Mouse (Mus musculus) NIH3T3 (cell line): Measurements from ENCODE around the gene Fam187b.

Experiments
- DNase-seq: peaks from one replicate; pipeline ENCODE4 v3.0.0-alpha.2; 2012; ENCODE audit warnings: low read depth

Gene Fam187b

DNA sequence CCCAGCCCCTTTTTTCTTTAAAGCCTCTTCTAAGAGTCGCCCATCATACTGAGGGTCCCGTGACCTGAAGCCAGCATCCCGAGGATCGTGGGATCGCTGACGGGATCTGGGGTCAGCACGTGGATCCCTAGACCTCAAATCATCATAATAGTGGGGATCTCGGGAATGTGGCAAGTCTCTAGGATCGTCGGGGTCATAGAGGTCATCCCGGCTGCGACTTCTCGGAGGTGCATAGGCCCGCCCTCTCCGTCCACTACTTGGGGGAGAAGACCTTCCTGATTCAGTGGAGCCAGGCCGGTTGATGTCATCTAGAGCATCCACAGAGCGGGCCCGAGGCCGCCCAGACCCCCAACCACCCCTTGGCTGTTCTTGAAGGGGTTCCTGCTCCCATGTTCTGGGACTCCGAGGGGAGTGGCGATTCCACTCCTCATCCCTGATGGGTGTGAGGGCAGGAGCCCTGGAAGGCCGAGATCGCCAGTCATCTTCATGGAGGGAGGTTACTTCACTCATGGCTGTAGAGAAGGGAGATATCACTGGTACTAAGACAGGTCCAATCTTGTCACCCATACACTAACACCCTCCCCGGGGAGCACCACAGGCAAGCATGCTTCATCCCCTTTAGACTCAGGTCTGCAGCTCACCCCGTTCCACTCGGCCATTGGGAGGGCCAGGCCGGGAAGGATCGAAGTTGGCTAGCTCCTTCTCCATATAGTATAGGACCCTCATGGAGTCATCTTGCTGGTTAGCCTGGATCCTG lies 15.3 kb upstream of the Fam187b start:
- DNase-seq = no peak

DNA sequence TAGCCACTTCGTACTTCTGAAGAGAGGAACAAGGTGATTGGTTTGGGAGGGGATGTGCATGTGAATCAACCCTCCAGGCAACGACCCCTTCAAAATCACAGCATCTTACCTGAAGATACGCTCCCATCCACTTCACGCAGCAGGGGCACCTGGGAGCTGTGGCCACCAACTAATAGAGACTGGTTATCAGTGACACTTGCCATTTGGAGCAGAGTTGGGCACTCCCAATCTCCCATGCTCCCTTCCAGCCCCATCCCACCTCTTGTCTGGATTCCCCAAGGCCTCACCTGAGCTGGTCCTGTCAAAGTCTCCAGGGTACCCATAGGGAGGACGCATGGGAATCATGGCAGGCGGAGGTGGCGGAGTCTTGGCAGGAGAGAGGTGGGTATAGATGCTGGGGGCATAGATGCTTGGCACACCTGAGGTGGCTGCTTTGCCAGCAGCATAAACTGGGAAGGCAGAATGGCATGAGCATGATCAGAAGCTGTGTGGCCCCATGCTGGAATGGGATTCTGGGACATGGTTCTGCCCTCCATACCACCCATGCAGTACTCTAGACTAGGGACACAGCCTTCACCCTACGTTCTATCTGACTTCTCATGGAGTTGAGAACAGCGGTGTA lies 14.6 kb upstream of the Fam187b start:
- no peak for DNase-seq

DNA sequence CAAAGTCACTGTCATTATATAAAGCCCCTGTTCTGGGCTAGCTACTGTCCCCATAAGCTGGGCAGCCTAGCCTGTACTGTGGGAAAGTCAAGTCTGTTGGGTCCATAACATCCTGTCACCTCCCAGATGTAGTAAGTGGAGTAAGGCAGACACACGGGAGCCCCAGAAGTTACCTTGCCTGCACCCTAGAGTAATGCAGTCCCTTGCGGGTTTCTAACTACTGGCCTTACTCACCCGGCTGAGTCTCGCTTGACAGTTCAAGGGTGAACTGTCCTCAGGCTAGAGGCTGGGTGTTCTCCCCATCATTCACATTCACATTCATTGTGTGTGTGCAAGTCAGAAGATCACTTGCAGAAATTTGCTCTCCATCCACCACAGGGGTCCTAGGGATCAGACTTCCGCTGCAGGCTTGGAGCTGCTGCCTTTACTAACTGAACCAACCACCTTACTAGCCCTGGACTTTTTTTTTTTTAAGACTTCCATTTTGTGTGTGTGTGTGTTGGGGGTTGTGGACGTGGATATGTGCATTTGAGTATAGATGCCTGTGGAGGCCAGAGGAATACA lies 13.7 kb upstream of the Fam187b start:
- no peak for DNase-seq

DNA sequence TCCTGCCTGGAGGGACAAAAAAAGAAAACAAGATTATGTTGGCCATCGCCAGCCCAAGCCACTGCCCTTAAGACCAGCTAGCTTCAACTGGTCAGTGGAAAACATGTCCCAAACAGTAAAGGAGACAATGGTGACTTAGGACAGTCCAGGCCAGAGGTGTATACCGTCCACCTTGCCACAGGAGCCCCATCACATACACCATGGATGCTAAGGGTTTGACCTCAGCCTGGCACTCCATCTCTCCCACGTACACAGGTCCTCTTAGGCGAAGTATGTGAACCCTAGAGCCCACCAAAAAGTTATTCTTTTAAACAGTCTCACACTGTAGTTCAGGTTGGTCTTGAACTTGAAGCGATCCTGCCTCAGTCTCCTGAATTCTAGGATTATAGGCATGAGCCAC lies 10.7 kb upstream of the Fam187b start:
- DNase-seq = no peak

DNA sequence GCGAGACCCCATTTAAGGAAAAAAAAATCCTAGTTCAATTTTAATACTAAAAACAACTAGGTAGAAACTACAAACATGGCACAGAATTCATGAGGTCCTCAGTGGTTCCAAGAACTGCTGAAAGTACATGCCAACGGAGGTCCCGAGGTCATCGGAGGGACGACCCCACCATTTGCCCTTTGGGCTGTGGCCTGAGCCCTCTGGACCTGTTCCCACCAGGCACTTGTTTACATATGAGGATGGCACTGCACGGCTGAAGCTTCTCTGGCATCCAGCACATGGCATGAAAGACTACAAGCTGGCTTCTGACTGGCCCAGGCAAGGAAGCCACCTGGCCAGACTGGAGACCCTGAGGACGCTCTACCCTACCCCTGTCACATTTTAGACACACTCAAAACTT lies 9.2 kb upstream of the Fam187b start:
- DNase-seq = no peak

DNA sequence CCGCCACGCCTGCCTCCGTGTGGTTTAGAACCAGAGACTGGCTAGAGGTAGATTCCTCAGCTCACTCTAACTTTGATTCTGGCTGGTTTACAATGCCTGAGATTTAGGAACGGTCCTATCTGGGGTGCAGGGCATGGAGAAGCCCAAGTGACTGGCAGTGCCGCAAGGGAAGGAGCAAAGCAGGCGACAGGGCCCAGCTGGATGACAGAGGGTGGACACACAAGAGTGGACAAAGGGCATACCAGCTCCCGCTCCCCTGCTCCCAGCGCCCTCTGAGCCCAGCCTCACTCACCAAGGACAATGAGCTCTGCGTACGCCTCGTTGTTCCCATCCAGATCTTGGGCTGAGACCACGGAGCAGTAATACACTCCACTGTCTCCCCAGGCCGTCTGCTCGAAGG lies 7.9 kb upstream of the Fam187b start:
- no peak for DNase-seq

DNA sequence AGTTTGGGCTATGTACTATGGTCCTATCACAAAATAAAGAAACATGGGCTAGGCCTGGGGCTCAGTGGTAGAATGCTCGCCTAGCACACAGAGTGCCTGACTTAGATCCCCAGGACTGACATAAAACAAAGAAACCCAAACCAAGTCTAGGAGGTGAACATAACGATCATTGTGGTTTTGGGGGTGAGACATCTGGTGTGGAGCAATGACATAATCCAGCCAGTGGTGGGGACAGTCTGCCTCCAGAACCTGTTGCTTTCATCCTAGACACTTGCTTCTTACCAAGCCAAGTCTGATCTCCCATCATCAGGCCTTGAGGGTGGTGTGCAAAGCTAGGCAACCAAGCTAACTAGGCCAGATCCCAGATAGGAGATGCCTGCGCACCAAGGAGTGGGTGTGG lies 6.9 kb upstream of the Fam187b start:
- DNase-seq = no peak

DNA sequence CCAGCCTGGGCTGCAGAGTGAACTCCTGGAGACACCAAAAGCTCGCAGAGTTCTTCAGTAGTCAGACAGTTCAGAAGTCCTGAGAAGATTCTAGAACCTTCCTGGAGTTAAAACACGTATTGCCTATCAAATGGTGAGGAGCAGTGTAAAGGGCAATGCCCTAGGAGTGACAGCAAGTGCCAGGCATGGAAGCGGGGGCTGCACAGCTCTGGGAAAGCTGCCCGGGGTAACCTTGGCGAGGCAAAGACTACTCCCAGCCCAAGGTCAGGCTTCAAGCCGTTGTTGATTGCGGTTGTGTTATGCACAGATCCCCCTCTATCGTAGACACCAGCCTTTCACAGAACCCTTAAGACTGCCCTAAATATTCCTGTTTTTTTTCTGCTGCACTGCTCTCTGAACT lies 5.0 kb upstream of the Fam187b start:
- DNase-seq = no peak

DNA sequence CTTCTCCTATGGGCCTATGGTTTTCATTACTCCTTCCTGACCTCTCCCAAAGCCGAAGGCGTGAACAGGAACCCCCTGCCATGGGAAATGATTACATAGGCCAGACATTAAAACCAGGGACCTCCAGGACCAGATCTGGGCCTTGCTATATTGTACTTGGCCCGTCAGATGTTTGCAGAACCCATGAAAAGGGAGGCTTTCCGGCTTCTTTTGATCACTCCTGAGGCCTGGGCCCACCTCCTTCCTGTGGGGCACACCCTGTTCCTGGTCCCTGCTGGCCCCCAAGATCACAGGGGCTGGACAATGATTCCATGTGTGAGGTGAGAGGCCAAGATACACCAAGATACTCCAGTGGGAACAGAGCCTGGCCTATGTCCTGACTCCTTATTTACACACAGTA lies 4.4 kb upstream of the Fam187b start:
- DNase-seq = no peak

DNA sequence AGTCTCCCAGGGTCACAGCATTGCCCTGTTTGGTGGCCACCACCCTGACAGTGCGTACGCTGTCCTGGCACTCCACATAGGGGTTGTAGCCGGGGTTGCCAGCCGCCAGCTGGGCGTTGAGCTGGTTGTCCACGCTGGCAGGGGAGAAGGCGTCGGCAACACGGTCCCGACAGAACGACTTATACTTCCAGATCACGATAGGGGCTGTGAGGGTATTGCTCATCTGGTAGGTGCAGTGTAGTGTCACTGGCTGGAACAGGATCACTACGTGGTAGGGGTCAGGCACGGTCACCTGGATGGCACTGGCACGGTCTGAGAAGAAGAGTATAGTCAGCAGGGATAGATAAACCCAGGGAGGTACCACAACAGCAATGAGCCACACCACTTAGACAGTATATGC lies 1.7 kb upstream of the Fam187b start:
- no peak for DNase-seq

DNA sequence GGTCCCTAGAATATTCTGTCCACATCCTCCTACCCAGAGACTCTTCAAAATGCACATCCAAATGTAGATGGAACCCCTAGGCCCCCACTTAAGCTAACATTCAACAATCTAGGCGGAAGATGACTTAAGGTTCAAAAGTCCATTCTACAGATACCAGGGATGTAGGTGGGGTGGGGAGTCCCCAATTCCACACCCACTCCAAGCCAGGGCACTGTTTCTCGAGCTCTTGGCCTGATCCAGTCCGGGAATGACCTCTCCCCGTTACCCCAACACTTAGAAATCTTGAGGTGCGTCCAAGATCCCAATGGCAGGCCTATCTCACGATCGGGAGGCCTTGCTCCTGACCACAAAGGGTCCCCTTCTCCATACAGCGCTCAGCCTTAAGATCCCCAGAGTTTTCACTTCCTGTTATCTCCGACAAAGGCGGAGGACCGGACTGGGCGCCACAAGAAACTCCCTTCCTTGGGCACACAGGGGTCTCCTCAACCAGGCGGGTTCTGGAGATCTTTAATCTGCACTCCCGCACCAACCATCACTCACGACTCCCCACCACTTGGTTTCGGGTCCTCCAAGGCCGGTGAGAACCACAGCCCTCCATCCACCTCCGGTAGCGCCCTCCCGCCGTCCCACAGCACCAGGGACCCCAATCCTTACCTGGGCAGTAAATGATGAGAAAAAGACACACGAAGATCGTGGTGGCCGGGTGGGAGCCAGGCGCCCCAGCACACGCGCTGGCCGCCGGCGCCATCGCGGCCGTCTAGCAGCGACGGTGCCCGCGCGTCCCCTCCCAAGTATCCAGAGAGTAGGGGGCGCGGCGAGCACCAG lies 952 bp upstream of the Fam187b start:
- DNase-seq = no peak

DNA sequence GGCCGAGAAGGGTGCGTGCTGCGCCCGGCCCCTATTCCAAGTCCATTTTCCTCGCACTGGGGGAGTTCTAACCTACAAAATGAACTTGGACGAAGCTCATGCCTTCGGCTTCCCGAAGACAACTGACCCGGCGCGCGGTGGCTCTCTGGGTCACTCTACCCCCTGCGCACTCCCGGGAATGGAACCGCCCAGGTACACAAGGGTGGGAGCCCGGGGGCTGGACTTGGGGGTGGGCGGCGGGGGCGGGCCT lies 414 bp upstream of the Fam187b start, which contains the start of gene Lsr:
Gene Lsr (minus strand): TSS at position 214 of the 250 bp plus-strand sequence.
- no peak for DNase-seq

DNA sequence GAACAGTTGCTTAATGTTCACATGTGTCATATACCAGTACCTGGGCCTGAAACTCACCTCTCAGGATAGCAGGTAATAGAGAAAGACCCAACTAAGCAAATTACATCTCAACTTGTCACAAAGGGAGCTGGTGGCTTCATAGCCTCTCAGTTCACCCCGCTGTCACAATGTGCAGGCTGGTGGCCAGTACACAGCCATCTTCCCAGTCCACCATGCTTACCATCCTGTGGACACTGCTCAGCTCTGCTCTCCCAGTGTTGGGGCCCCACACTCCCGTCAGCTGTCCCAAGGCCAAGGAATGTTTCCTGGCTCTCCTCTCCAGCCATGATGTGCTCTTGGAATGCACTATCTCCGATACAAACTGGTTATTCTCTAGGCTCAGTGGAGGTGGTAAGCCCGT lies 8.1 kb downstream of the Fam187b start:
- DNase-seq = no peak

DNA sequence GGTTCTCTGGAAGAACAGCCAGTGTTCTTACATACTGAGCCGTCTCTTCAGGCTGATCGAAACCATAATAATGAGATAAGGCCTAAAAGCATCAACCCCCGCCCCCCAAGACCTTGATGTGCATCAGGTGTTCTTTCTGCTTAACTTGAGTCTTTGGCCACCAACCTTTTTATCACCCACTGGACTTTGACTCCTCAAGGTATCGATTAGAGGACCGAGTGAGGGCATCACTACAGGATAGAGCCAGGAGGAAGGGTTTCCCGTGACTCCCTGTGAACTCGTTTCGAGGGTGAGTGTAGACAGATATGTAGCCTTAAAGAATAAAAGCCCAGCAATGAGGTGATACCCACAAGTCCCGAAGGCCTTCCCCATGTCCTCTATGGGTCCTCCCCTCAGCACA lies 11.8 kb downstream of the Fam187b start:
- DNase-seq = no peak

DNA sequence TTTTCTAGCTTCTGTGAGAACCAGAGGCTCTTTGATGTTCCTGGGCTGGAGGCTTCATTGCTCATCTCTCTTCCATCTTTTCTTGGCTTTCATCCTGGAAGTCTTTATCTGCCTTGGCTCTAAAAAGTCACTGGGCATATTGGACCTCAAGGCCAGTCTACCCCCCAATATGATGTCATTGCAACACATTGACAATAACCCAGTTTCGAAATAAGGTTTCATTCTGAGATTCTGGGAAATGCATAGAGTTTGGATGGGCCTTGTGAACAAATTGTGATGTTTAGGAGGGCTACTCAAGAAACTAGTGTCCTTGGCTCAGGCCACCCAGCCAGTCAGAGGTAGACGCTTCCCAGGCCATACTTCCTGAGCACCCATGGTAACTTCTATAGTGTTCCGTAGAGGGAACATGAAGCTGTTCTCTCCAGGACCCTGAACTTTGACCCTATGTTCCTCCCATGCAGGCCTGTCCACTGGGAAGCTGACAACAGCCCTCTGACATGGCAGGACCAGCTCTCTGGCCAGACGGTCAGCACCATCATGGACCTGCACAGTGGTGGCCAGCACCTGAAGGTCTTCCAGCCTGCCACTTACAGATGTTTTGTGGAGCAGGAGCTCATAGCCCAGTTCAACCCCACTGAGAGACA lies 15.1 kb downstream of the Fam187b start:
- no peak for DNase-seq

DNA sequence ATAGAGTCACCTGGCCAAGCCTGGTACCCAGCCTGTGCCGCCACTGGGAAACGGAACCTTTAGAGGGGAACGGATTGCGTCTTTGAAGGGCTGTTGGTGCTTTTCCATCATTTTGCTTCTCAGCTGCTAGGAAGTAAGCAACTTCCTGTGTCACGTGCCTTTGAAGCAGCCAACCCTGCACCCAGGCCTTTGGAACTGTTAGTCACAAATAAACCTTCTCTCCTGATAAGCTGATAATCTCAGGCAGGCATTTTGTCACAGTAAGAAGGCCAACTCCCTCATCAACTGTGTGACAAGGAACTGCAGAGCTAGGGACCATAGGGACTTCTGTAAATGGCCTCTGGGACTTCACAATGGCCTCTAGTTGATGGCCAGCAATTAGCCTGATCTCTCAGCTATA lies 18.6 kb downstream of the Fam187b start:
- DNase-seq = no peak

DNA sequence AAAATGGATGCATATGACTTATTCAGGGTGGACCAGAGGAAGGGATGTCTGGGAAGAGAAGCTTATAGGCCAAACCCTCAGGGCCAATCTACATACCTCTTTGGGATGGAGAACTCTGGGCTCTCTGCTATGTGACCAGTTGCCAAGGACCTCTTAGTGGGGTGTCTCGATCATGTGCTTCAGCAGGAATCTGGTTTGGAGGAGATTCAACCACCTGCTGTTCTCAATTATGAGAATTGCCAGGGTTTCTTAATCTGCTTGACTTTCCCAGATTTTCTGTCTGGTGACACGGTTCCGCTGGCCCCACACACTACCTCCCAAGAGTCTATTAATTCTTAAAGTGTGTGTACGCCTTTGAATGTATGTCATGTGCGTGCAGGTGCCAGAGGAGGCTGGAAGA lies 20.4 kb downstream of the Fam187b start:
- peak; percentile 72 for DNase-seq

DNA sequence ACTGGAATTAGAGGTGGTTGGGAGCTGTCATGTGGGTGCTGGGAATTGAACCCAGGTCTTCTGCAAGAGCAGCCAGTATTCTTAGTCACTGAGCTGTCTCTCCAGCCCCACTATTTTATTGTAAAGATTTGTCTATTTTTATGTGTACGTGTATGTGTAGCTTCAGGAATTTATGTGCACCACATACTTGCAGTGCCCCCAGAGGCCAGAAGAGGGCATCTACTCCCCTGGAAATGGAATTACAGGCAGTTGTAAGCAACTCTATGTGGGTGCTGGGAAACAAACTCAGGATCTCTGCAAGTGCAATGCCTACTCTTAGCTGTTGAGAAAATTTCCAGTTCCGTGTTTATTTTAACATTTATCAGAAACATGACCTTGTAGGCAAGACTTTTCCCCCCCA lies 22.9 kb downstream of the Fam187b start:
- DNase-seq = no peak

DNA sequence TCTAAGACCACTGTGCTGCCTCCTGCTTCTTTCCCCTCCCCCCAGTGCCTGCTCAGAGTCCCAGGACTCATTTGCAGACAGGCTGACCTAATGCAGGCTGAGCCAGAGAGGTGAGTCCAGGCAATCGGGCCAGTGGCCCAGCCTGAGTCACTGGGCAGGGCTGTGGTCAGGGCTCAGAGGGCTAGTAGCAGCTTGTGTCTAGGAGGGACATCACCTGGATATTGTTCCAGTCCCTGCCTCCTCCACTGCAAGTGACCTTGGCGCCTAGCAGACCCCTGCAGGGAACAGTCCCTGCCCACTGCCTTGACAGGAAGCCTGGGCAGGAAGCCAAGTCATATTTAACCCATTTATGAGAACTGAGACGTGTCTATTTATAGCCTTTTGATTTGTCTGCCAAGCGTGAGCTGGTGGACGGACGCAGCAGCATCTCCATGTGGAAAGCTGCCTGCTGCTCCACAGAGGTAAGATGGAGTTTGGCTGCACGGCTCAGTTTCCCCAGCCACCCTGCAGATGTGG lies 27.0 kb downstream of the Fam187b start:
- DNase-seq = peak; percentile 77

DNA sequence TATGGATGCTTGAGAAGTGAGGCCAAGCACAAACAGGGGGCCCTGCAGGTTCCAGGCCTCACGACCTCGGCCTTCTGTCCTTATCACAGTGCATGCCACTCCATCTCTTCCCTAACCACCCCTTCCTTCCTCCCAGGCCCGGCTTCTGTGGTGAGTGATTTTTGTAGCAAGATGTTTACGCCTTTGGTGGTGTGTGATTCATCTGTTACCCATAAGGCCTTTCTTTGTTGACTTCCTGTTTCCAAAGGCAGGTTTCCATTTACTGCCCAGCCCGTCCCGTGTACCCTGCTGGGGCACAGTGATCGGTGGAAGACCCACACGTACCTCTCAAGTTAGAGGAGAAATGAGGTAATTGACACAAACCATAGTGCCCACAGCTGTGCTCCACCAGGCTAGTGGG lies 29.1 kb downstream of the Fam187b start:
- peak; percentile 9 for DNase-seq

DNA sequence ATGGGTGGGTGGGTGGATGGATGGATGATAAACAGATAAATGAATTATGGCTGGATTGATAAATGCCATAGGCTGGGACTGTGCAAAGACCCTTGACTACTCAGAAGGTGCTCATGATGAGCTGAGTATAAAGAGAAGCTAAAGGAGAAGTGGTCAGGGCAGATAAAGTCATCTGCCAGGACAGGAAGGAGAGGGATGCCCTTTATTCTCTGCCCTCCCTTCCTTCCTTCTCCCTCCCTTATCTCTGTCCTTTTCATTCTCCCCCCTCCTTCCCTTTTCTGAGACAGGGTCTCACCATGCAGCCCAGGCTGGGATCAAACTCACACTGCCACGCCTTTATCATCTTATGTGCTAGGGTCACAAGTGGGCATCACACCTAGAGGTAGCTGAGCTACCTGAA lies 34.2 kb downstream of the Fam187b start:
- DNase-seq = no peak

DNA sequence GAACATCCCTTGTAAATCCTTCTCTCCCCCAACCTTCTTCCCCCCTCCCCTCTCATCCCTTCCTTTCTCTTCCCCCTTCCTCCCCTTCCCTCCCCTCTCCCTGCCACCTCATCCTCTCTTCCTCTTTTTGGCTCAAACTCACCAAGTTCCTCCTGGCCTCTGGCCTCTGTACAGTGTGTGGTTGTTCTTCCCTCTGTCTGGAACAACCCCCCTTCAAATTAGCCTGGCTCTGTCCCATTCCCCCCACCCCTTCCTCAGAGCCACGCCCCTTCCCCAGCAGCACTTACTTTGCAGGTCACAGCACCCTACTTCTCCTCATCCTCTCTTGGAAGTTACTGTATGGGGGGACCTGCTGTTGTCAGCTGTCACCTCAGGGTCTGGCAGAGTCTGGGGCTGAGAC lies 34.6 kb downstream of the Fam187b start:
- DNase-seq = no peak
